Mouse (Mus musculus) lung, postnatal 0 days (tissue): Measurements from ENCODE around the gene Mnx1.

ENCODE experiments used
- CTCF ChIP-seq: IDR thresholded peaks from 2 replicates; pipeline ENCODE4 v1.5.1; 2016; ENCODE audit warnings: antibody characterized with exemption, mild to moderate bottlenecking
- EP300 ChIP-seq: IDR thresholded peaks from 2 replicates; pipeline ENCODE4 v1.6.1; 2016; ENCODE audit warnings: antibody characterized with exemption, mild to moderate bottlenecking, control low read depth

- TF ChIP-seq CTCF (no peak), EP300 (no peak)
Observed at GRCm38 (mm10) chr5:29478208-29479197, at the start of gene Mnx1.
